Mouse (Mus musculus): ENCODE data around the gene Fam163a. TPM values are rescaled to one million over a fixed set of nuclear protein-coding genes. Genes with fewer than 3 reads are reported as not detected.

Fam163a gene
- total RNA-seq, 2 experiments from 2014 or later = 0.17 TPM

- intact Hi-C loops (cut with DNase I) = no loop called here
Measured at GRCm38 (mm10) chr1:156089561-156089960, 115.3 kb downstream of the Fam163a start.

GRCm38 (mm10) chr1:156087586-156087985, 117.2 kb downstream of the Fam163a start:
- intact Hi-C loops (cut with DNase I) = no loop called here
- DNase-seq = no peak

More at GRCm38 (mm10) chr1:156089561-156089960, 115.3 kb downstream of the Fam163a start:
- no peak for DNase-seq

- intact Hi-C loops (cut with DNase I) = loop anchor here (1.0 to 2.0 kb wide), 4 partner anchors 43 to 455 kb away; no protein-coding TSS in a partner anchor
- peak; percentile 50 to 68 for DNase-seq
Measured at GRCm38 (mm10) chr1:156085770-156086169, 119.1 kb downstream of the Fam163a start.

GRCm38 (mm10) chr1:156084603-156085002, 120.2 kb downstream of the Fam163a start:
- intact Hi-C loops (cut with DNase I) = loop anchor here (2.0 kb wide), 2 partner anchors 42 to 456 kb away; no protein-coding TSS in a partner anchor
- DNase-seq = no peak

- no peak for DNase-seq
- intact Hi-C loops (cut with DNase I) = no loop called here
Measured at GRCm38 (mm10) chr1:156077655-156078054, 127.2 kb downstream of the Fam163a start.

- DNase-seq = no peak
- intact Hi-C loops (cut with DNase I) = no loop called here
Measured at GRCm38 (mm10) chr1:156076474-156076873, 128.4 kb downstream of the Fam163a start.

- intact Hi-C loops (cut with DNase I) = no loop called here
- DNase-seq = peak; percentile 18 to 33
Measured at GRCm38 (mm10) chr1:156074575-156074974, 130.3 kb downstream of the Fam163a start.

- no peak for DNase-seq
- intact Hi-C loops (cut with DNase I) = no loop called here
Measured at GRCm38 (mm10) chr1:156073169-156073821, 131.5 kb downstream of the Fam163a start.

GRCm38 (mm10) chr1:156070106-156070505, 134.7 kb downstream of the Fam163a start:
- DNase-seq = no peak
- intact Hi-C loops (cut with DNase I) = no loop called here

- no peak for DNase-seq
- intact Hi-C loops (cut with DNase I) = no loop called here
Measured at GRCm38 (mm10) chr1:156066133-156066532, 138.7 kb downstream of the Fam163a start.

- no peak for DNase-seq
- intact Hi-C loops (cut with DNase I) = no loop called here
Measured at GRCm38 (mm10) chr1:156062193-156062592, 142.6 kb downstream of the Fam163a start.

- intact Hi-C loops (cut with DNase I) = no loop called here
- DNase-seq = no peak
Measured at GRCm38 (mm10) chr1:156058207-156058606, 146.6 kb downstream of the Fam163a start.

- intact Hi-C loops (cut with DNase I) = no loop called here
- peak; percentile 23 to 42 for DNase-seq
Measured at GRCm38 (mm10) chr1:156046688-156047087, 158.1 kb downstream of the Fam163a start.

GRCm38 (mm10) chr1:156044211-156044611, 160.6 kb downstream of the Fam163a start:
- no peak for DNase-seq
- intact Hi-C loops (cut with DNase I) = loop anchor here (5.0 kb wide), 1 partner anchor 183 kb away; no protein-coding TSS in a partner anchor

- intact Hi-C loops (cut with DNase I) = loop anchor here (2.0 to 5.0 kb wide), 3 partner anchors 42 to 198 kb away; no protein-coding TSS in a partner anchor
- DNase-seq = peak; percentile 66 to 69
Measured at GRCm38 (mm10) chr1:156043027-156043426, 161.8 kb downstream of the Fam163a start.

- intact Hi-C loops (cut with DNase I) = loop anchor here (2.0 to 5.0 kb wide), 3 partner anchors 42 to 198 kb away; no protein-coding TSS in a partner anchor
- no peak for DNase-seq
Measured at GRCm38 (mm10) chr1:156042481-156042880, 162.3 kb downstream of the Fam163a start.

- intact Hi-C loops (cut with DNase I) = loop anchor here (2.0 to 5.0 kb wide), 3 partner anchors 43 to 199 kb away; no protein-coding TSS in a partner anchor
- DNase-seq = no peak
Measured at GRCm38 (mm10) chr1:156041451-156042241, 163.2 kb downstream of the Fam163a start.

GRCm38 (mm10) chr1:156040731-156041401, 164.0 kb downstream of the Fam163a start:
- intact Hi-C loops (cut with DNase I) = loop anchor here (5.0 kb wide), 1 partner anchor 186 kb away; no protein-coding TSS in a partner anchor
- peak; percentile 94 for DNase-seq

- peak in 1 of 2 experiments; percentile 22 for DNase-seq
- intact Hi-C loops (cut with DNase I) = loop anchor here (5.0 kb wide), 1 partner anchor 187 kb away; no protein-coding TSS in a partner anchor
Measured at GRCm38 (mm10) chr1:156039989-156040388, 164.8 kb downstream of the Fam163a start.

GRCm38 (mm10) chr1:156037144-156037583, 167.7 kb downstream of the Fam163a start:
- peak; percentile 35 to 49 for DNase-seq
- intact Hi-C loops (cut with DNase I) = no loop called here

Measured in heart, postnatal 10 days (tissue).